Mouse (Mus musculus) layer of hippocampus, adult 8-10 months (tissue): ENCODE results near the gene Shtn1. TPM values are rescaled to one million over a fixed set of nuclear protein-coding genes. Genes with fewer than 3 reads are reported as not detected.

Source experiments
- DNase-seq, 2 experiments: peaks; one replicate each; pipeline ENCODE4 v3.0.0; 2022; ENCODE audit warnings: low spot score in 2 of 2
- total RNA-seq, 4 experiments: library from RNA; stranded (reverse); gene quantifications; 2 replicates each; pipeline ENCODE4 v1.2.4; 2022

The Shtn1 gene
- total RNA-seq, 4 experiments from 2014 or later = 24.6 to 29.8 (median 26.3) TPM

DNA sequence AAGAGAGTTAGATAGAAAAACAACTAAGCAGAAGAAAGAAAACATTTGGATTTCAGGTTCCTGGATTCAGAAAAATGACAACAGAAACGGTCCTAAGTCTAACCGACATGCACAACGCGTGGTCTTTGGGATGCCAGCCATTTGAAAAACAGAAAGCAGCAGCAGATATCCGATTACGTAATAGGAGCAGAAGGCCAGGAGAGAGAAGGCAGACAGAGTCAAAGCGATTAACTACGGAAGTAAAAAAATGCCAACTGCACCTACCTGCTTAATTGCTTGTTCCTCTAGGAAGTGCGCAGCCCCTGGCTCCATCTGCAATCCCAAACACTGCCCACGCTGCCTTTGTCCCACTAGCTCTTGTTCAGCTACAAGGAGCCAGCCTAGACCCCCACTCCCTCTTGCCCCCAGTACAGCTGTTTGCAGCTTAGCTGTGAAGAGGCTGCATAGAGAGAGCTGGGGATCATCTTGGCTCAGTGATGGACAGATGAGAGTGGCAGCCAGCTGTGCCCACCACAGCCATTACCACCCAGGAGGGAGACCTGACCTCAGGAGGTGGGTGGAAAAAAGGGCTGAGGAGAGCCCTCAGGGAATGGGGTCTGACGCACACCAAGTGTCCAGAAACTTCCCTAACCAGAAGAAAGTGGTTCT, 100.6 kb downstream of the Shtn1 start:
- DNase-seq = peak in 1 of 2 experiments; percentile 15

DNA sequence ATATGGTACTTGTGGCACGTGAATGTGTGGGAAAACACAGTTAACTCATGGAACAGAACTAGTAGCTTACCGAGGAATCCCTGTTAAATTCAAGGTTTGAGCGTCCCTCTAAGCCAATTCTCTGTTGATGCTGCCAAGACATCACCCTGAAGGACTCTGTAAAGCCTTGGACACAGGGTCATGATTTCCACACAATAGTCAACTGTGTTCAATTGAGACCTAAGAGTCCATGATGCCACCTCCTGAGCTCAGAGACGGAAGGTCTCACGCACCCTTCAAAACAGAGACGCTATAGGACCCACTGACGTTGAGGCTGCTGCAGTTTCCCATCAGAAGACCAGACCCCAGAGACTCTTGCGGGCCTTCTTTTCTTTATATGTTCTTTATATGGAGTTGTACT, 101.8 kb downstream of the Shtn1 start:
- no peak for DNase-seq

DNA sequence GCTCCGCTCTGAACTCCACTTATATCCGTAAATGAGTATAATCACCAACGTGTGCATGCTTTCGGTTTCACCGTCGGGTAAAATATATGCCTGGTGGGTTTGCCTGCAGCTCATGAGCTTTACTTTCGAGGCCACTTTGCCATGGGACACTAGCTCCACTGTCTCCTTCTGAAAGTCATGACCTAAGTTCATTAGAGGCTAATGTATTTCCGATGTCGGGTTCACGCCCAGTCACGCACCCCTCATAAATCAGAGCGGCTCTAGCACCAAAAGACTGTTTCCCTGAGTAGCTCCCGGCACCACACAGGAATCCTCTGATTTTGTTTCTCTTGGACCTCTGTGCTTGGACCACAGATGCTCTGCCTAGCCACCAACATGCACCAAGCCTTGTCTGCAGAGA, 105.1 kb downstream of the Shtn1 start:
- DNase-seq = no peak

DNA sequence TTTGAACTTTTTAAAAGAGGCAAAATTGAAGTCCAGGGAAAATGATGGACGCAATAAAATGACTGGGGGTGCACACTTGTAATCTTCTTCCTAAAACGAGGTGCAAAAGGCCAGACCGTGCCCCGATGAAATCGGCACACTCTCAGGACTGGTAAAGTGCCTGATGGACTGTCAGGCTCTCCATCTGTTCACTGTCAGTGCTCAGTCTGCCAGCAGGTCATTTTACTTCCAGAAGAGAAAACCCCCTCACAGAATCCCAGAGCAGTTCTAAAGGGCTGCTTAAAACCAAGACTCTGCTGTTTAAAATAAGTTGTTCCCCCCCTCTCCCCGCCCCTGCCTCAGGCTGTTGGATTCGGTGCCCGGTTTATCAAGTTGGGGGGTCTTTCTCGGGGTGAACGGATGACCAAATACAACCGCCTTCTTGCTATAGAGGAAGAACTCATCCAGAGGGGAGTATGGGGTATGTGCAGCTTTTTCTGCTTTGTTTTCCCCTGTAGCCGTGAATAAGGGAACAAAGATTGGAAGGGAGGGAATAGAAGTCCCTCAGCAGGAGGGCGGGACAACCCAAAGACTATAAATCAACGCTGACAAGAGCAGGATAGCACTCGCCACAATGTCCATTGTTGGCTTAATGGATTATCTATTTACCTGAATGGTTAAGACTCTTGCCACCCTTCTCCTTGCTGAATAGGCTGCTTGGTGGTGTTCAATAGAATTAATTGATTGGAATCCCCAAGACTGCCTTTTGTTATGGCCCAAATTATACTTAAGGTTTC, 107.0 kb downstream of the Shtn1 start:
- no peak for DNase-seq

DNA sequence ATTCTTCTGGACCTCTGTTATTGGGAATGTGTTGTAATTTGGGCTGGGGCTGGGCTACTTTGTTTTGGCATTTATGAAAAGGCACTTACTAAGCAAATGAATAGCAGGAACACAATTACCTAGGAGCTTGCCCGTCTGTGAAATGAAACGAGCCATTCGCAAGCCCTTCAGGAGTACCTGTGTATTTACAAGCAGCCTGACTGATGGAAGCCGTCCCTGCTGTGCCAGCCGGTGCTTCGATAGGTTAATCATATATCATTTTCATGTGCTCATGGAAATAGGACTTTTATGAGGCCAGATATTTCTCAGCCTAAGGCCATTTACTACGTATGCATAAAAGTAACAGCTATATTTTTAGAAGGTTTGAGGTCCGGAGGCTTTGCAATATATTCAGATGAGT, 112.9 kb downstream of the Shtn1 start:
- DNase-seq = no peak

DNA sequence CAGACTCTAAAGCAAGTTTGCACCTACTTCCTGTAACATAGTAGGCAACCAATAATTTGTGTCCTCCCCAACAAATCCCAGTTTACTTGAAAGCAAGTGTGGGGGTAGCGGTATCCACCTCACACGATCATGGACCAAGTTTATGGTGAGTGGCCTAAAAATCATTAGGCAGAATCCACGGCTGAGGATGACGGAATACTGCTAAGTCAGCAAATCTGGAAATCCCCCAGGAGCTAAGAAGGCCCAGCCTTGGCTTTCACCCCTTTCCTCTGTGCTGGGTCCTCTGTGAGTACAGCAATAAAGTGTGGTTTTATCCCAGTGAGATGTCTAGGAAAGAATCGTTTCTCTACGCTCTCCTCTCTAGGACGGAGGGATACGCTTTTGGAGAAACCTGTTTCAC, 121.1 kb downstream of the Shtn1 start:
- DNase-seq = no peak

DNA sequence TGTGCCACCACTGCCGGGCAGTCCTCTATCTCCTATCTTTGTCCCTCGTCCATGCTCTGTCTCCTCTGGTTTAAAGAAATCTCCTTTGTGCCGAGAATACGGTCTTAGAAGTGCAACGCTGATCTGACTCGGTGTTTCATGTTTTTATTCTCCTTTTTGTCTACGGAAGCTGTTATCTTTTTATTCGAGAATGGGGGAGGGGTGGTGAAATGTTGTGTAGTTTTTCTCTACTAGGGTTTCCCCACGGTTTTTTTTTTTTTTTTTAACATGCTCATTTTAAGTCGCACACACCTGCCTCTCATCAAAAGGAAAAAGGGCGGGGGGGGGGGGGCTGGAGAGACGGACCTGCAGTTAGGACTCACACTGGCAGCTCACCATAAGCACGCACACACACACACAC, 123.7 kb downstream of the Shtn1 start:
- DNase-seq = no peak

DNA sequence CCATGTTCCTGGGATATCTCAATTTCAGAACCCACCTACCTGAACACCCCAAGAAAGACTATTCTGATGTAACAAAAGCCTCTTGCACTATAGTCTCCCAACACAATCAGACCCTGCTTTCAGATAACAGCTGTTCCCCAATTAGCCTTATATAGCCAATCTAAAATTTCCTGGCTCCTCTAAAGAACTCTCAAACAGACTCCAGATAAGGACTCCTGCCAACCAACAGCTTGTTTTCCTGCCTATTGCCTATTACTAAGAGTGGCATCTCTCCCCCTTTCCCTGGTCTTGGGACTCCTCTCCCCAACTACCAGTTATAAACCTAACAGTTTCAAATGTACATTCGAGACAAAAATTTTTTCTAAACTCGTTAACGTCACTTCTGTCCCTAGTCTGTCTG, 124.4 kb downstream of the Shtn1 start:
- no peak for DNase-seq

DNA sequence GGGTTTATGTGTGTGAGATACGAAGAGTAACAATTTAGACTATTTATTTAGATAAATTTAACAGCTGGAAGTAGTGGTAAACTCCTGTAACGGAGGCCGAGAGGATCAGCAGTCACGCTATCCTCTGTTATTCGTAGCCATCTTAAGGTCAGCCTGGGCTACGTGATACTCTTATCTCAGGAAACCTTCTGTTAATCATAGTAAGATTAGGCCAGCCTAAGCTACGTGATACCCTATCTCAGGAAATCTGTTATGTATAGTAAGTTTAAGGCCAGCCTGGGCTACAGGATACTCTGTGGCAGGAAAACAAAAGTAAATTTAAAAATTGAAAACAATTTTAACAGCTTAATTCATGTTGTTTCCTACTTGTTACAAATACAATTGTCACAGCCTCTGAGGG, 129.9 kb downstream of the Shtn1 start:
- DNase-seq = no peak

DNA sequence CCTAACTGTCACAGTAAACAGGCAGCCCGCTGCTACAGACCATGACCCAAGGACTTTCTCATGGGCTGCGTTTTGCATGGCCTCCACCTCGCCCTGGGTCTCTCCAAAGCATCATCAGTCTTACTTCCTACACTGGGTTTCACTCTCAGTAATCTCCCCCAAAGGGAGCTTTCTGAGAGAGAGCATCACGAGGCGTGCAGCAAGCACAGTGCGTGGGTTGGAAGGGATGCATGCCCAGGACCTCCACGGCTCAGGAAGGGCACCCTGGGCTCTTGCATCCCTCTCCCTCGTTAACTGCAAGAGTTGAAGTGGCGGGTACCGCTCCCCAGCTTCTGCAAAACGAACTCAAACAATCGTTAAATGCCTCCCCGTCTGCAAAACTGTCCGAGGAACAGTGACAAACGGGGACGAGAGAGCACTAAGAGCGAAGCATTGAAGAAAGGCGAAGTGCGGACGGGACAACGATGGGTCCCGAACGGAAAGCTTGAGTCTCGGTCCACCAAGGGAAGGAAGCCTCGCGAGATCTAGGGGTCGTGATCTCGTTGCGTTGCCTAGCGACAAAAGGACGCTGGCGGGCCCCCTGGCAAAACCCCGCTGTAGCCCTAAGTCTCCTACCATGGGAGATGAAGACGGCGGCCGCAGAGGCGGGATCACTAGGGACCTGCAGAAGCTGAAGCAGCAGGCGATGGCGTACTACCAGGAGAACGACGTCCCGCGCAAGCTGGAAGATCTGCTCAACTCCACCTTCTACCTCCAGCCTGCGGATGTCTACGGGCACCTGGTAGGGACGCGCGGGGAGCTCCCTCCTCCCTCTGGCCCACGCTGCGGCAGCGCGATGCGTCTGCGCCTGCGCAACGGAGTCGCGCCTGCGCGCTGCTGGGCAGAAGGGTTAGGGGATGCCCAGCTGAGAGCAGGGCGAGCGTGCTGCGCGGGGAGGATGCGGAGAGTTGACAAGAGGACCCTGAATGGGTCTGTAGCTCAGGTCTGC, 132.8 kb downstream of the Shtn1 start, which contains the start of the genes Eno4 and Hspa12a:
Eno4 (plus strand) TSS at position 585 of the 988 bp plus-strand sequence.
Hspa12a (minus strand) TSS at position 814 of the 988 bp plus-strand sequence.
- DNase-seq = peak; percentile 92 to 95

DNA sequence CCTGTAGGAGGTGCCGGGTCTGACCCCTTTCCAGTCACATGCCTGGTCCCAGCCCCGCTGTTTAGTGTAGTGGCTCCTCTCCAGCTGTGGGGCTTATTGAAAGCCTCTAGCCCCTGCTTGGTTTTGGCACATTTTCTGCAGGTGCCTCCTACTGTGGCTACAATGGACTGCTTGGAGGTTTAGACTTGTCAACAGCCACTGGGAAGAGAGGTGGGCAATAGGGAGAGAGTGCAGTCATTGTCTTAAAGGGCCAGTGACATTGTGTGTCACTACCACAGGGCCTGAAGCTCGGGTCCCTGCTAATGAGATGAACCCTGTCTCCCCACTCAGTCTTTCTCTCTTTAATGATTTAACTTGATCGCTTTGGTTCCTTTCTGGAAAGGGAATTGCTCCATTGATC, 142.8 kb downstream of the Shtn1 start:
- no peak for DNase-seq

DNA sequence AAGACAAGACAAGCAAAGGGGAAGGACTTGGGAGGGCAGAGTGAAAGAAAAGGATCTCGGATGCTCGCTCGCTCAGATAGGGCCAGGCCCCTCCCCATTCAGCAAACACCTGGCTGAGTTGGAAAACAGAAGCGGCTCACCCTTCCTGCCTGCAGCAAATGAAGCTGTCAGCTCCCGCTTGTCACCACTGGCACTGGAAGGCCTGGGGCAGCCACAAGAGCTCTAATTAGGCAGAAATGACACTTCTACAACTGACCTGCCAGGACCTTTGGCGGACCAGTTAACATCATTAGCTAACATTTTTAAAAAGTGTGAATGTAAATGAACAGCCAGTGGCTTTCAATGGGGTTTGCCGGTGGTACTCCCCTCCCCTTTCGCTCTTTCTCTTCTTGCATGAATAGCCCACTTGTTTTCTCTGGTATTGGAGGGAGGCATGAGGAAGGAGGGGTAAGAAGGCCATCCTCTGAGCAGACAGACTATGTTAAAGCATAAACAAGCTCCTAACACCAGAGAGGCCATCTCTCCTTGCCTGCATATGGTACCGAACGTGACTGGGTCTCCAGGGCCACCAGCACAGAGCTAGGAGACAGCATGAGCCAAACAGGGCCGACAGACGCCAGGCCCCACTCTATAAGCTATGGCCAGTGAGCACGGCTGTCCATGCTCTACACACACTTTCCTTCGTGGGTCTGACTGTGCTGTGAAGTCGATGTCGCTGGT, 144.7 kb downstream of the Shtn1 start:
- DNase-seq = no peak

Other genes starting within 250 kb of the Shtn1 start
- gene Eno4, start 132.7 kb downstream of the Shtn1 start, total RNA-seq = 1 to 10 TPM; 1.8 to 2.2 (median 1.9) TPM
- 100 to 1,000 TPM; 203 to 270 (median 244) TPM for gene Hspa12a, start 132.4 kb downstream of the Shtn1 start, total RNA-seq
- 1 to 10 TPM in 2 of 4 experiments, under 1 TPM in 1, not detected in 1; 0.86 to 1.3 (median 1.0) TPM for gene Vax1, start 94.0 kb upstream of the Shtn1 start, total RNA-seq
- gene Kcnk18, start 143.1 kb upstream of the Shtn1 start, total RNA-seq = not detected
- 1 to 10 TPM in 2 of 4 experiments, under 1 TPM in 2; 0.84 to 1.2 (median 1.1) TPM for gene Slc18a2, start 184.8 kb upstream of the Shtn1 start, total RNA-seq
- gene Rps12-ps3, start 246.2 kb upstream of the Shtn1 start, total RNA-seq = 100 to 1,000 TPM; 166 to 376 (median 279) TPM